Mouse (Mus musculus) erythroblast, embryonic 14.5 days (primary cell): Measurements from ENCODE around the gene Adamts12. TPM values are rescaled to one million over a fixed set of nuclear protein-coding genes. Genes with fewer than 3 reads are reported as not detected.

Source experiments
- H3K27me3 ChIP-seq: 2 replicates; pipeline ENCODE4 v1.6.1; 2012; ENCODE audit warnings: inconsistent platforms; ENCODE audit not compliant: control insufficient read depth
- H3K36me3 ChIP-seq: 2 replicates; pipeline ENCODE4 v1.6.1; 2012; ENCODE audit warnings: mild to moderate bottlenecking, inconsistent platforms; ENCODE audit not compliant: control insufficient read depth
- H3K4me1 ChIP-seq: 2 replicates; pipeline ENCODE4 v1.6.1; 2012; ENCODE audit warnings: inconsistent platforms; ENCODE audit not compliant: control insufficient read depth
- H3K4me3 ChIP-seq: replicated peaks from 2 replicates; pipeline ENCODE3; 2012; ENCODE audit warnings: moderate library complexity, mild to moderate bottlenecking, inconsistent platforms
- H3K9me3 ChIP-seq: 2 replicates; pipeline ENCODE4 v1.6.1; 2012; ENCODE audit warnings: low read length, inconsistent platforms, mixed read lengths; ENCODE audit not compliant: control insufficient read depth
- GATA1 ChIP-seq: IDR thresholded peaks from 2 replicates; pipeline ENCODE4 v1.6.1; 2012; ENCODE audit warnings: low read length, inconsistent platforms, mixed read lengths
- TAL1 ChIP-seq: IDR thresholded peaks from 3 replicates; pipeline ENCODE4 v1.6.1; 2012; ENCODE audit warnings: low read length, inconsistent platforms, mixed read lengths
- polyA plus RNA-seq: library from polyadenylated mRNA; stranded (reverse); fragments of >175 nt; gene quantifications from 2 replicates; pipeline ENCODE4 v1.2.3, GENCODE M21; 2012

Gene Adamts12
- polyA plus RNA-seq, 1 experiment, result under 0.01 TPM

- Histone ChIP-seq H3K4me1 (no peaks in the 10 kb centered on the region), H3K9me3 (no peaks in the 10 kb centered on the region), H3K36me3 (no peaks in the 10 kb centered on the region), H3K4me3 (no peak overlapping the region), H3K27me3 (no peaks in the 10 kb centered on the region)
- TF ChIP-seq TAL1 (no peak), GATA1 (no peak)
Measured at GRCm38 (mm10) chr15:11066299-11066698, 1.7 kb downstream of the Adamts12 start.

- no peaks in the 10 kb centered on the region for H3K4me1 ChIP-seq
- H3K9me3 ChIP-seq, result no peaks in the 10 kb centered on the region
- no peaks in the 10 kb centered on the region for H3K27me3 ChIP-seq
- H3K36me3 ChIP-seq, result no peaks in the 10 kb centered on the region
- H3K4me3 ChIP-seq, result no peak overlapping the region
- TF ChIP-seq GATA1 (no peak), TAL1 (no peak)
Measured at GRCm38 (mm10) chr15:11067891-11068290, 3.3 kb downstream of the Adamts12 start.

- H3K4me3 ChIP-seq, result no peak overlapping the region
- no peak for TF ChIP-seq TAL1
- TF ChIP-seq GATA1, result no peak
- H3K4me1 ChIP-seq, result no peaks in the 10 kb centered on the region
- H3K36me3 ChIP-seq, result no peaks in the 10 kb centered on the region
- no peaks in the 10 kb centered on the region for H3K27me3 ChIP-seq
- H3K9me3 ChIP-seq, result no peaks in the 10 kb centered on the region
Measured at GRCm38 (mm10) chr15:11075726-11076361, 11.3 kb downstream of the Adamts12 start.

GRCm38 (mm10) chr15:11082961-11083569, 18.5 kb downstream of the Adamts12 start:
- no peaks in the 10 kb centered on the region for H3K4me1 ChIP-seq
- no peaks in the 10 kb centered on the region for H3K27me3 ChIP-seq
- TF ChIP-seq TAL1, result no peak
- TF ChIP-seq GATA1, result no peak
- H3K4me3 ChIP-seq, result no peak overlapping the region
- no peaks in the 10 kb centered on the region for H3K9me3 ChIP-seq
- H3K36me3 ChIP-seq, result no peaks in the 10 kb centered on the region

DNA sequence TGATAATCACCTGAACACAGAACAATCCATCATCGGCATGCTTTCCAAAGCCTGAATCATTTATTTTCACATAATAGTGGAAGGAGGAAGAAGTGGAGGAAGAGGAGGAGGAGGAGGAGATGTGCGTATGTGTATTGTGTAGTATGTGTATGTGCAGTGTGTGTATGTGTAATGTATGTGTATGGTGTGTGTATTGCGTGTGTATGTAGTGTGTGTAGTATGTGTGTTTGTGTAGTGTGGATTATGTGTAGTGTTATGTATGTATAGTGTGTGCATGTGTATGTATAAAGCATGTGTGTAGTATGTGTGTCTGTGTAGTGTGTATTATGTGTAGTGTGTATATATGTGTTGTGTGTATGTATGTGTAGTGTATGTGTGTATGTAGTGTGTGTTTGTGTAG, 19.1 kb downstream of the Adamts12 start:
- TF ChIP-seq GATA1 (no peak), TAL1 (no peak)
- no peaks in the 10 kb centered on the region for H3K36me3 ChIP-seq
- H3K9me3 ChIP-seq, result no peaks in the 10 kb centered on the region
- no peaks in the 10 kb centered on the region for H3K27me3 ChIP-seq
- H3K4me3 ChIP-seq, result no peak overlapping the region
- H3K4me1 ChIP-seq, result no peaks in the 10 kb centered on the region

DNA sequence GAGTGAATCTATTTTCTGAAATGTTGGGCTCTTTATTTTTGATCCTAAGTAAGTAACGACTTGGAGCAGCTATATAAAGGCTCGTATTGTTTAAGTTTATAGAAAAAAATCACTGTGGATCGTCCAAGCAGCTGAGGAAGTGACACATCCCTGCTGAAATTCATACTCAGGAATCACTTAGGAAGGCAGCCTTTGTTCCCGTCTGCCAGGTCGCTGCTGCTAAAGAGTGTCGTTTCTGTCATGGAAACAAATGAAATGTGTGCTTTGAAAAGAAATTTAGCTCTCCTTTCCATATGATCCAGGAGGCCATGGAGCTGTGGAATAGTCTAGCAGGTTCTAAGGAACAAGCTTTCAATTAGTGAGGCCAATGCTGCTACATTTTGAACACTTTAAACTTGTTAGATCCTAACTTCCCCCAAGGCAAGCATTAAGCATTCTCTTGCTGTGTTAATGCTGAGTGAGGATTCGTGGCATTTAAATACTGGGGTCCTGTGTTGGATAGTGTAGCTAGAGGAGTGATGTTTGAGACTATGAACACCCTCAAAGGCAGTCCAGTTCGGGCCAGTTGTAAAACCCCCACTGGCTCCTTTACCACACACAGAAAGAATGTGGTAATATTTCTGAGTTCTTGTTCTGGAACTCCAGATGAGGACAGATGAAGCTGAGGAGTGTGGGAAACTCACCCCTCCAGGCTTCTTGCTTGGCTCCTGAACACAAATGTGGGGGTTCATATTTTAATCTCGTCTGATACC, 19.8 kb downstream of the Adamts12 start:
- Histone ChIP-seq H3K9me3 (no peaks in the 10 kb centered on the region), H3K36me3 (no peaks in the 10 kb centered on the region), H3K4me1 (no peaks in the 10 kb centered on the region), H3K27me3 (no peaks in the 10 kb centered on the region), H3K4me3 (no peak overlapping the region)
- no peak for TF ChIP-seq GATA1
- no peak for TF ChIP-seq TAL1

- Histone ChIP-seq H3K4me1 (no peaks in the 10 kb centered on the region), H3K4me3 (no peak overlapping the region), H3K36me3 (no peaks in the 10 kb centered on the region), H3K27me3 (no peaks in the 10 kb centered on the region), H3K9me3 (no peaks in the 10 kb centered on the region)
- no peak for TF ChIP-seq TAL1
- TF ChIP-seq GATA1, result no peak
Measured at GRCm38 (mm10) chr15:11084993-11085365, 20.4 kb downstream of the Adamts12 start.

GRCm38 (mm10) chr15:11089494-11089893, 24.9 kb downstream of the Adamts12 start:
- Histone ChIP-seq H3K9me3 (no peaks in the 10 kb centered on the region), H3K27me3 (no peaks in the 10 kb centered on the region), H3K4me3 (no peak overlapping the region), H3K4me1 (no peaks in the 10 kb centered on the region), H3K36me3 (no peaks in the 10 kb centered on the region)
- TF ChIP-seq TAL1, result no peak
- no peak for TF ChIP-seq GATA1

DNA sequence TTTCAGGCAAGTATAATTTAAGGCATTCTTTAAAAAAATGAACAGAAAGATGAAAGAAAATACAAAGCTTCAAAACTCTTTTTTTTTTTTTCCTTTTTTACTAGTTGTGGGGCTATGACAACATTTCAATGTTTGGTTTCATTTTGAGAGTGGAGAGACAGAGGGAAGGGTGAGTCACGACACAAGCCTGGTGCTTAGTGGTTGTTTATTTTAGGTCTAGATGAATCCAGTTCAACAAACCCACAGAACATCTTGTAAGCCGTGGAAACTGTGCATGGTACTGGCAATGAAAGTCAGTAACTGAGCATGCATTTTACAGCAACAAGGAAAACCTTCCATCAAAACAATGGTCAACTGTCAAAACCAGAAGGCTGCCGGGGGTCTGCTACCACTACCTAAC, 31.0 kb downstream of the Adamts12 start:
- H3K27me3 ChIP-seq, result no peaks in the 10 kb centered on the region
- H3K4me1 ChIP-seq, result no peaks in the 10 kb centered on the region
- H3K36me3 ChIP-seq, result no peaks in the 10 kb centered on the region
- H3K9me3 ChIP-seq, result no peaks in the 10 kb centered on the region
- TF ChIP-seq GATA1 (no peak), TAL1 (no peak)
- H3K4me3 ChIP-seq, result no peak overlapping the region
